Mouse (Mus musculus) T-cell, adult 2 months (primary cell): ENCODE results near the gene Lrrc73.
A peak's percentile ranks its signal among the peaks of the same experiment; 100 is the strongest.

Experiments used
- DNase-seq: peaks from one replicate; pipeline ENCODE4 v3.0.0; 2022; ENCODE audit warnings: low spot score

The Lrrc73 gene

DNA sequence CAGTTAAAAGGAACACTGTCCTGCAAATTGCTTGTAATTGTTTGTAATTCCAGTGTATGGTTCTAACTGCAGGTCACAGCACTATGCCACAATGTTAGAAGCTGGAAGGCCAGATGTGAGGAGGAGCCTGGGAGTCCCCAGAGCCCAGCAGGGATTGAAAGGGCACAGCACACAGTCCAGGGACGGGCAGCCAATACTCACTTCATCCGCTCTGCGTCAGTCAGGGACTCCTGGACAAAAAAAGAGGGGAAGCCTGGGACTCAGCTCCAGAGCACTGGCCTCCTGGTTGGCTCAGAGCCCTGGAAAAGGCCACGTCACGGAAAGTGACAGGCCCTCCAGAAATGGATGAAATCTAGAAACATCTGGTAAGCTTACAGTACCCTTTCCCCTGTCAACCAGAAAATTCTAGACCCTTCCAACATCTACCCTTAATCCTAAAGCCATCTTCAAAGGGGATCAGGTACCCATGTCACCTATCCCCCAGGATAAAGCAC is 8.9 kb downstream of the Lrrc73 start:
- no peak for DNase-seq

DNA sequence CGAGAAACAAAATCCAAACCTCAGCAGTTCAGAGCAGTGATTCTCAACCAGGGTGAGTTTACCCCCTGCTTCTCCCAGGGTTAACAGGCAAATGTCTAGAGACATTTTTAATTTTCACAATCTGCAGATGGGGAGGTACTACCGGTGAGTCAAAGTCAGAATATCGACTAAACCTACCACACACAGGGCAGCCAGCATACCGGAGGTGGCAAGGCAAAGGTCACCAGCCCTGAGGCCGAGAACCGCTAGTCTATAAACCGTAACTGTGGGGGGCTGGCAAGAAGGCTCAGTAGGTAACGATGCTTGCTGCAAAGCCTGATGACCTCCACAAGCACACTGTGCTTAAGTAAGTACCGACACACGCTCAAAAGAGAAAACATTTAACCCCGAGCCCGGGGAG is 12.2 kb downstream of the Lrrc73 start:
- DNase-seq, result no peak

DNA sequence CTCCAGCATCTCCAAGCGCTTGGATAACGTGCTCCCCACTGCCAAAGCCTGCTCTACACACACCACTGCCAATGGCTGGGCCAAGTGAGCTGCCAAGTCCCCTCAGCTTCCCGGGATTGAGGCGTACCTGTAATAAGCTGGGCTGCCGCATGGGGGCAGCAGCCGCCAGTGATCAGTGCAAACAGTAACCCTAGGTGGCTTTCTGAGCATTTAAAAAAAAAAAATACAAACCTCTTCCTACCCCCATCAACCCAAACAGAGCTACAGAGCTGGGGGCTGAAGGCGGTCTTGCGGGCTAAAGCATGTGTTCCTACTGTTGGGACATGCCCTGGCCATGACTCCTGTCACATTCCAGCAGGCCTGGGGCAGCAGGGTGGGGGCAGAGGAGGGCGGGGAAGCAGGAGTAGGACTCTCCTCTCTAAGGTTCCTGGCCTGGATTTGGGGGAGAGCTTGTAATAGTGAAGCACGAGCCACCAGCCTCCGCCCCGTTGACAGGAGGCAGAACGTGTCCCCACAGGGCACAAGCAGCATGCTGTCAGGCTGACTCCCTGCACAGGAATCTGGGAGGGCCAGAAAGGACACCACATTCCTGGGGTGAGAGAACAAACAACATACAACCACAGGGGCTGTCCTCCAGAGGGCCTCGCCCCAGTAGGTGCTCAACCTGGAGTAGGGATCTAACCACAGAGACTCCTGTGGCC is 12.7 kb downstream of the Lrrc73 start:
- peak; percentile 66 for DNase-seq

DNA sequence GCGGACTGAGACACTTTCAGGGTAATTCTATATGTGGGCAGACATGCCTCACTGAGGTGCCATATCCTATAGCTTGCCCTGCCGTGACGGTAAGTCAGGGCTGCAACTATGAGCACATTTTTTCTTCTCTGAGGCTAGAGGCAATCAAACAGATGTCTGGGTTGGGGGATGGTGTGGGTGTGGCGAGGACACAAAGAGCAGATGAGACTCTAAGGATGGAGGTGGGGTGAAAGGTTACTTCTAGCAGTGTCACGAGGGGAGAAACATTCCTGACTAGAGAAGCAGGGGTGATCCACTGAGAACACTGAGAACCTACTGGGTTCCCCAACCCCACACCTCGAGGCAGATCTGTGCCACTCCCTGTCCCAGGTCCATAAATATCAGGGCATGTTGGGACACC is 13.7 kb downstream of the Lrrc73 start:
- no peak for DNase-seq

DNA sequence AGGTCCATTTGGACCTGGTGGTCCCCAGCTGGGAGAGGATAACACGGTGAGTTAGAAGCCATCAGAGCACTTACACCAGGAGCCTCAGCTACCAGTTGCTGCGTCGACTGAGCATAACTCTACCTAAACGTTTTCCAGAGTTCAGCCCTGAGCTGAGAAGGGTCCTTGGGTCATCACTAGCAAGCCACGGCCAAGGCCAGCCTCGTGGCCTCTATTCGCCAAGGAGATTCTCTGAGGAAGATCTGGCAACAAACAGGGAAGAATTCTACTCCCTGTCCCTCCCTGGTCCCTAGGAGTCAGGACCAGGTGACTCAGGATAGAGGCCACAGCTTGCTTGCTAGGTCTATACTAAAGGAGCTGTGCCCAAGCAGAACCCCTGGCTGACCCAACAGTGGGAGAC is 14.2 kb downstream of the Lrrc73 start:
- no peak for DNase-seq

DNA sequence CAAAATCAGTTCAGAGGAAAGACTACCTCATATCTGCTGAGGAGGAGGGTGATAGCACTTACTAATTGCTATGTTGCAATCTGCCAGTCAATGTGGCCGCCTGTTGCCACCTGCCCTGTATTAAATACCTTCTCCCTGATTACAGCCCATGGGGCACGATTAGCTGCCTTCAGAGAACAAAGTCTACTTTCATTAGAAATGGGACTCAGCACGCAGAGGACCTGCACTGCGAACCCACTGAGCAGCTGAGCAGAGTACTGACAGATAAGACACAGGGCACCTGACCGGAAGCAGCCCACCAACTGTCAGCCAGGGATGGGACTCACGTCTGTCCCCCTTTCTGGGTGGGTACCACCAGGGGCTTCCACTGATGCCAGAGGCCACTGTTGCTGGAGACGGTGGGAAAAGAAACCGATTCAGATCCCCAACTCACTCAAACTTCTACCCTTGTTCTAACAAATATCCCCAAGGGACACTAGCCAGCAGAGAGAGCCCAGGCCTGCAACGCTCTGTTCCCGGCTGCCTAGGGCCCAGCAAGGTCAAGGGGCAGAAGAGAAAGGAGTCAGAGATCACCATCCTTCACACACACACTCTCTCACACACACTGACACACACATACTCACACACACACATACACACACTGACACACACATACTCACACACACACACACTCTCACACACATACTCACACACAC is 14.8 kb downstream of the Lrrc73 start:
- no peak for DNase-seq

DNA sequence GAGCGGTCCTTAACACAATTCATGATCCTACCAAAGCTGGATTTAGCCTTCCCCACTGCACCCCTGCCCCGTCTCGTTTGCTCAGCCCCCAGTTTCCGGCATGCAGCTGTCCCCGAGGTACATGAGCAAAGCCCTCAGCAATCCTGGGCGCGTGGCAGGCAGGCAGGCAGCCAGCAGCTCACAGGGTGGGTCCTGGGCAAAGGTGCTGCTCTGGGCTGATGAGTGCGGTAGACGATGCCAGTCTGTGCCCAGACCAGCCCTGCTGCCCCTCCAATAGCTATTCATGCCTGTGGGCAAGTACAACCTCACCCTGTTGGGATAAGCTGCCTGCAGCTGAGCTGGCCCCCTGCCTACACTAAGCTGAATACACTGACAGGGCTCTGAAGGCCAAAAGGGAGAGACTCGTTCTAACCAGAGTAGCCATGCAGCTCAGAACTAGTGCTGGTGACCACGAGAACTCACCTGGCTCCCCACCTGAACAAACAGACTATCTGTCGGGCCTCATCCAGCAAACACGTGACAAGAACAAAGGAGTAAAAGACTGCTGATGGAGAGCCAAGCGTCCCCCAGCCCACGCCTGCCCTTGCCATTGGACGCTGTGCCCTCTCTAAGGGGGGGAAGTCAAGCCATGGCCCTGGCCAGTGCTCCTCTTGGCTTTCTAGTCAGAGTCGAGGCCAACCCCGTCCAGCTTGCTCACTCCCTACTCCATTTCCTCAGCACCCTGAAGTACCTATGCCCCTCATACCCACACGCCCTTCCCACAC is 16.6 kb downstream of the Lrrc73 start:
- DNase-seq, result no peak

DNA sequence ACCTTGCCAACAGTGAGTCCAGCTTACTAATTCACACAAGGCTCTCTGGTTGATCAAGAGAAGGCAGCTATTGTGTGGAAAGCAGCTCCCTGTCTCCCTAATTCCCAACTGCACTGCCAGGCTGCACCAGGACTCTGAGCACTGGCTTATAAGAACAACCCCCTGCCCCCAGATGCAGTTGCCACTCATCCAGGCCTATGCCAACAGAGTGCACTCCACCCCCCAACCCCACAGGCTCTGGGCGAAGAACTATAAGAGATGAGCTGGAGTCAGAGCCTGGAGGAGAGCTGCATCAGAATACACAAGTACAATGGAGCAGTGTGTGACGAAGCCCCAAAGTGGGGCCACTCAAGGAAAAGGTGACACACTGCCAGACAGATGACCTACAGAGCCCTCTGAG is 18.7 kb downstream of the Lrrc73 start:
- DNase-seq, result no peak

DNA sequence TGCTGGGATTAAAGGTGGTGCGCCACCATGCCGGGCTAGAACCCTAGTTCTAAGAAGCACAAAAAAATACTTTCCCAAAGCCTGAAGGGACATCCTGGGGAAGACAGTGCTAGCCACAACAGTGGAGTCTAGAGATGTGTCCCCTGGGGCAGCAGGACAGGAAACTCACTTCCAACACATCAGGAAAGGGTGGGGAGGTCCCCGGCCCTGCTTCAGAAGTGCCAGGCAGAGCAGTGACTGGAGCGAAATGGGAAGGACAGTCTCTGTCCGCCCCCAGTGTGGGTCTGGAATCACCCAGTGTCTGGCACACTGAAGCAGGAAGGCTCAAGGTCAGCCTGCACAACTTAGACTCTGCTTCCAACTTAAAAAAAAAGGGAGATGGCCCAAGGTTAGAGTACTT is 19.3 kb downstream of the Lrrc73 start:
- DNase-seq, result no peak

DNA sequence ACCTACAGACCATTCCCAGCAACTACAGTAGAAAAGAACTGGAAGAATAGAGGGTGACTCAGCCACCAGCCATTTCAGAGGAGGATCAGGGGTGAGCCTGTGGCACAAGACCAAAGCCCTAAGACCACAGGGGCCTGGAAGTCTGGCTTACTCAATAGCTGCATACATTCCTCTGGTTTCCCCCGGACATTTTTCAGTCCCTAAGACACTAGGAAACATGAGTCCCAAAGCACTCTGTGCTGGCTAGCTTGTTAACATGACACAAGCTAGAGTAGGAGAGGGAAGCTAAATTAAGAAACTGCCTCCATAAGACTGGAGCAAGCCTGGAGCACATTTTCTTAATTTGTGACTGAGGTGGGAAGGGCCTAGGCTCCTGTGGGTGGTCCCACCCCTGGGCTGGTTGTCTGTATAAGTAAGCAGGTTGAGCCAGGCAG is 20.5 kb downstream of the Lrrc73 start:
- no peak for DNase-seq

DNA sequence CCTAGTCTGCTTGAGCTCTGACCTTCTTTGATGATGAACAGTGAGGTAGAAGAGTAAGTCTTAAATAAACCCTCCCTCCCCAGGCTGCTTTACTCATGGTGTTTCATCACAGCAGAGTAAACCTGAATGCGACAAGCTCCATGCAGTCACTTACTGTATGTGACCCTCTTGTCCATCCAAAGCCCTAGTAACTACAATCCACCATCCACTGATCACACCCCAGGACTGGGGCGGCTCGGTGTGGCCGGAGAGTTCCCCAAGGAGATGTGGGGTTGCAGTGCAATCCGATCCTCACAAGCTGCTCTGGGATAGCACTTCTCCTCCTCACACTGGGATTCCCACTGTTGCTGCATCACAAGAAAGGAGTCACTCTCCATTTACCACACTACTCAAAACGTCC is 21.1 kb downstream of the Lrrc73 start:
- no peak for DNase-seq

DNA sequence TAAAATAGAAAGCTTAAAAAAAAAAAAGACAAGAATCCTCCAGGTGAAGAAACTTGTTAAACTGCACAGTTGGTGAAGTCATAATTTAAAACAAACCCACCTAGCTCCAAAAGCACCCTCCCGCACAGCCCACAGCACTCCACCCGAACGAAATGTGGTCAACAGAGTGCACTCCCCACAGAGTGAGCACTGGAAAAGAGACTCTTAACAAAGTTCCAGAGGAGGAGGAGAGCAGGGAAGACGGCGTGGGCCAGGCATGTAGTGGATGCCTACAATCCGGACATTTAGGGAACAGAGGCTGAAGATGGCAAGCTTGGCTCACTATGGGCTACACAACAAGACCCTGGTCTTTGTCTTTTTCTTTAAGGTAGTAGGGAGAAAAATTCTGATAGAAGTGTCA is 21.7 kb downstream of the Lrrc73 start:
- no peak for DNase-seq

DNA sequence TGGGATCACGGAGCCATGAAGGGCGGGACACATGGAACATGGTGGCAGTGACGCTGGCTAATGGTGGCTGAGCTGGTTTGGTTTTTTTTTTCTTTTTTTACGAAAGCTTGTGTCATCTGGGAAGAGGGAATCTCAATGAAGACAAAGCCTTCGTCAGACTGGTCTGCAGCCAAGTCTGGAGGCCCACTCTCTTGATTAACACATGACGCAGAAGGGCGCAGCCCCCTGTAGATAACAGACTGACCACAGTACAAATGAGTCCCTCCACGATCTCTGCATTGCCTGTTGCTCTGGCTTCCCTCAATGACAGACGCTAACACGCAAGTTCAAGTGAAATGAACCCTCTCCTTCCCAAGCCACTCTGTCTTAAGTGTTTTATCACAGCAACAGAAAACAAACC is 22.2 kb downstream of the Lrrc73 start:
- DNase-seq, result no peak

DNA sequence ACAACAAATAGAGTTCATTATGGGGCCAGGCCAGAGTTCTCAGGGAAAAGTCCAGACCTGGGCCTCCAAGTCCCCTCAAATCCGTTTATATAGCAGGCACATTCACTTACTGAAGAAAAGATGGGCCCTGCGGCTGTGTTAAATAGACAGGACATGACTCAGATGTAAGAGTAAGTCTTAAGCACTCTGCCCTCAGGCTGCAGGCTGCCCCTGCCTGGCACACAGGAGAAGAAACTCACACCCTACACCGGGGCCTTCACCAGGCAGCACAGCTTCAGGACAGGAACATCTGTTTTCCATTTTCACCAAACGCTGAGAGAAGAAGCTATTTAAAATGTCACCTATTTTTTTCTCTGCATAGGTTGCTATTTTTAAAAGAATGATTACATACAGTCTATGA is 24.3 kb downstream of the Lrrc73 start:
- DNase-seq, result no peak

DNA sequence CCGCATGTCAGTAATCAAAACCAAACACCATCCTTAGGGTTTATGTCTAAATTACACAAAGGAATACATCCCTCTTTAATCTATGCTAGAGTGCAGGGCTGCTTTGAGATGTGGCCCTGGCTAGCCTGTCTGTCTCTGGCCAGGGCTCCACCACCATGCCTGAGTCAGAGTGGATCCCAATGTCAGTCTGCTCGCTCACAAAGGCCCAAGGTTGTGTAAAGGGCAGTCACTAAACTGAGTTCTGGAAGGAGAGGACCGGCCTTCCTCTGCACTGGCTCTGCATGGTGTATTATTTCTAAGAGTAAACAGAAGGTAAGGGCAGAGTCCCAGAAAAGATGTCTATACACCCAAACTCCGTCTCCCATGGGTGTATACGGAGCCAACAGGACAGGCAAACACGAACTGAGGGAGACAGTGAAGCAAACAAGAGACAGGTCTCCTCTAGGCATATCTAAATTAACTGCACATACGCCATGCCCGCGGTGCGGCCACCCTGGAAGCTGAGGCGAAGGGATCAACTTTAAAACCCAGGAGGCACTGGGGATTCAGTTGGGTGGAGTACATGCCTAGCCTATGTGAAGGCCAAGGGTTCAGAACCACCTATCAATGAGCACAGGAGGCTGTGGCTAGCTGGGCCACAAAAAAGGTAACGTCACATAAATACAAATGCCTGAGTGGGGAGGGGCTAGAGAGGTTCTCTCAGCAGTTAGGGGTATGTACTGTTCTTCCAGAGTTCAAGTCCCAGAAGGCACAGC is 24.9 kb downstream of the Lrrc73 start:
- no peak for DNase-seq

DNA sequence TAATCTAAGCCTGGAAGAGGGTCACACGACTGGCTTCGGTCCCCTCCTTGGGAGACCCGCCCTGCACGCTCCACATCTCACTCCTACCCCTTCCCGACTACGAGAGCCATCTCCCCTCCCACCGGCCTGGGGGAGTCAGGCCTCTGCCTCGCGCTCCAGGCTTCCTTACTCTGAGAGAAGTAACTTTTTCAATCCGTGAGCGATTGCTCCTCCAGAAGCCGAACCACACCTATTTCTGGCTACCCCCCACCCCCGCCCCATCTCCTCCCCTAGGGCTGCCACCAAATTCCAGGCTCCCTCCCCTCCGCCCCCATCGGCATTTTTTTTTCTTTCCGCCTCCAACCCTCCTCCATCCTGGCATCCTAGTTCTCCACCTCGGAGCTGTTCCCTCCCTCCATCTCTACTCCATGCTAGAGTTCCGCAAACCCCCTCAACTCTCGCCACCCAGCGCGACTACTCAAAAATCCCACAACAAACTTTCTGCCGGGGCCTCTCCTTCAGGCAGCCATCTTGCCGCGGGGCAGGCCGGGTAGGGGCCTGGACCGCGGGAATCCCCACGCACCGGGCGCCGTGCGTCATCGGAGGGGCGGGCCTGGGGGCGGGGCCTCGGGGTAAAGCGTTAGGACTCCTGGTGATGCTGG is 29.3 kb downstream of the Lrrc73 start, which contains the start of gene Tjap1:
Tjap1 (minus strand) TSS at position 544 of the 641 bp plus-strand sequence.
- peak; percentile 81 for DNase-seq

DNA sequence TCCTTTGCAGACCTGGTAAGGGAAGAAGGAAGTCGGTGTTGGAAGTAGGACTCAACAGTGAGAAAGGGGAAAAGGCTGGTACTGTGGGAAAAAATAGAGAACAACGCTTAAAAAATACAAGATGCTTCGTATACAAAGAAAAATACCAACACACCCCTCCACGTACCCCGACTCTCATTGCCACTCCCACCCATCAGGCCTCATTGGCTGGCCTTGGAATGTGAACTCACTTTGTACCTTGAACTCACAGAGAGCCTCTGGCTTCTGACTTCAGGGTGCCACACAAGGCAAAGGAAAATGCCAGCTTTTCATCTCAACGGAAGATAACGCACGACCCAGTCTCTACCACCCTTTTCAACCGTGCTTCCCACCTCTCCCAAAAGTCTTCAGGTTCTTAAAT is 29.8 kb downstream of the Lrrc73 start:
- no peak for DNase-seq

DNA sequence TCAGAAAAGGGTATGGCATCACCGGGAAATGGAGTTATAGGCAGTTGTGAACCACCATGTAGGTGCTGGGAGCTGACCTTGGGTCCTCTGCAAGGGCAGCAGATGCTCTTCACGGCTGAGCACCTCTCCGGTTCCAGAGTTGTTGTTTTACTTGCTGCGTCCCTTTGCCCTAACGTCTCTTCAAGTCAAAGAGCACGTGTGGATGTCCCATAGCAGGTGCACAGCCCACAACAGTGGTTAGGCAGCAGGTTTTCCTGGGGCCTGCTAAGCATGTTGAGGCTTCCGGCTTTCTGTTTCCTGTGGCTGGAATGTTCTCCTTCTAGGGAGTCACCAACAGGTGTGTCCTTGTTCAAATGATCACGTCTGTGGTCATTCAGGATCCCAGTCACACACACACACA is 30.6 kb downstream of the Lrrc73 start:
- DNase-seq, result no peak

DNA sequence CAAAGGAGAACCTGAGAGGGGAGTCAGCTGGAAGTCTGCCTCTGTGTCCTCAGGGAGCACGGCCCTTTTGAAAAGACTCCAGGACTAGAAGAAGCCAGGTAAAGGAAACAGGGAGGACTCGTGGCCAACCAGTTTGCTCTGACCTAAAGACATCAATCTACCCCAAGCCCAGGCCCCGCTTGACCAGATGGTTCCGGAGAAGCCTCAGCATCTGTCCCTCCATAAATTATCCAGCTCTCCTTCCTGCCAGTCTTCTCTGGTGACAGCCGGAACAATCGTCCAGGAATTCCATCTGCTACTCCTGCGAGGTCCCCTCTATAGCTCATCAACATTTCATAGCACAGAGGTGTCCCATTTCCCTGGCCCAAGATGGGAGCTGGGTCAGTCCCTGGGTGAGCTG is 31.3 kb downstream of the Lrrc73 start:
- DNase-seq, result no peak

DNA sequence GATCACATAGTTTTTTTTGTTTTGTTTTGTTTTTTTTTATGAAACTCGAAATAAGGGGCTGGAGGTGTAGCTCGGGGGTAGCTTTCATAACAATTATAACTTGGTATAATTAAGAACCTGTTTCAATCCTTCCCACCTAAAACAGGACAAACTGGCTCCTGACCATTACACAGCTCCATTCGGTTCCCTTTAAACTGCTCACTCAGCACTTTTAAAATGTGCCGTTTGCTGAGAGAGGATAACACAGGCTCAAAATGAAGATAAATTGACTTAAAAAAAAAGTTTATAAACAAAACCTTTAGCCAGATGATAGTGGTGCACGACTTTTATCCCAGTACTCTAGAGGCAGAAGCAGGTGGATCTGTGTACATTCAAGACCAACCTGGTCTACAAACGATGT is 32.1 kb downstream of the Lrrc73 start:
- no peak for DNase-seq

DNA sequence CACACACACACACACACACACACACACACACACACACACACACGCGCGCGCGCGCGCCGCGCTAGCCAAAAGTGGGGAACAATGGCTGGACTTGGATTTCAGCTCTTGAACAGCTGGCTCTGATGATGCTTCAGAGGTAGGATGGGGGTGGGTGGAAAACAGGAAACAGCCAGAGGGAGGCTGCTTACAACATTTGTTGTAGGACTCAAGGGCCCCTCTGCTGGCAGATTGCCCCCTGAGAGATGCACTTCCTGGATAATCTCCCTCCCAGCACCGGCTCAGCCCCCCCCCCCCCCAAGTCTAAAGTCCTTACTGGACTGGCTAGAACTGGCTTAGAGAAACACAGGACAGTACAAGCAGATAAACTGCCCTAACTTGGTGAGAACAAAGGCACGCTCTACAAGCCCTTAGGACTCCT is 34.4 kb downstream of the Lrrc73 start:
- DNase-seq, result no peak

DNA sequence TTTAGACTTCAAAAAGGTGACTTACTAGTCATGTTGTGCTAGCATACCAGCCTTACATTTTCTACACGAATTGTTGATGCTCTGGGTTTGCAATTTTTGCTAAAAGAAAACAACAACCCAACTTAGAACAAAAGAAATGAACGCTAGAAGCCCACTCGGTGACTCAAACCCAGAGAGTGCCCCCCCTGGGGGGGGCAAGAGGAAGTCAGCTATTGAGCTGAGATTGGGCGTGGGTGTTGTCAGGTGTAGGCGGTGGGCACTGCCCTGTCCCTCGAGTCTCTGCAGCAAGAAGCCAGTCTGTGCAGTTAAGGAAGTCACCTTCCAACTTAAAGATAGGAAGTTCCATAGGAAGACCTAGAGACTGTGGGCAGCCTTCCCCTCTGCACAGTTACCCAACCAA is 43.3 kb downstream of the Lrrc73 start:
- no peak for DNase-seq
